Mouse (Mus musculus): ENCODE results near the gene Gjb5.

Gjb5 gene

DNA sequence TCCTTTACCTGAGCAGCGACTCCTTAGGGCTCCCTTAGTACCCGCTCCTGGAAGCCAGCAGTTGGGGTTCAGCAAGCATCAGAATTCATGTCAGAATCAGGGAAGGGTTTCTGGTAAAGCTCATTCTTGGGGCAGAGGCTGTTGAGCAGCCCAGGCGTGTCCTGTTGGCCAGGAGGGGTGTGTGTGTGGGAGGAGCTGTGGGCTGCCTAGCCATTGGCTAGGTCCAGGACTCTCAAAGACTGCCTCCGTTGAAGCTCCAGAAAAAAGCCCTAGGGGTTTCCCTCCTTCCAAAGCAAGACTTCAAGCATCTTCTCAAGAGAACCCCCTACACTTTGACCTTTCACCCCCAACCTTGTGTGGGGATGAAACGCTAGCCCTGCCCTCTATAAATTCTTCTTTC lies at the start of gene Gjb5:
Gene Gjb5, minus strand, starts transcription at position 164 of the 400 bp plus-strand sequence.
- DNase-seq (ENCODE audit: low read depth, low spot score) = no peak

DNA sequence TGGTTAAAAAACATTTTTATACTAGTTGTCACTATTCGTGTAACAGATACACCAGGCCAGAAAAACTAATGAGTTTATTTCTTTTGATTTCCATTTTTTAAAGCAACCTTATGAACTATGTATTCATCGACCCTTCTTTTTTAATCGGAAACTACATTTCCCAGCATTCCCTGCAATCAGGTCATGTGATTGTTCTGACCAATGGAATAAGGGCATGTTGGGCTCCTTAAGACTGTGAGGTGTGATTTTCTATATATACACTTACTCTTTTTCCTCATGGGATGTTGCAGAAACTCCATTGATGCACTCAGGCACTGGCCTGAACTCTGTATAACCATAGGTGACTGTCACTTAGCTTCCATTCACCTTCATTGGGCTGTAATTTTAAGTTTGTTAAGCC lies 44.6 kb upstream of the Gjb5 start:
- no peak for DNase-seq (ENCODE audit: low read depth, low spot score)

DNA sequence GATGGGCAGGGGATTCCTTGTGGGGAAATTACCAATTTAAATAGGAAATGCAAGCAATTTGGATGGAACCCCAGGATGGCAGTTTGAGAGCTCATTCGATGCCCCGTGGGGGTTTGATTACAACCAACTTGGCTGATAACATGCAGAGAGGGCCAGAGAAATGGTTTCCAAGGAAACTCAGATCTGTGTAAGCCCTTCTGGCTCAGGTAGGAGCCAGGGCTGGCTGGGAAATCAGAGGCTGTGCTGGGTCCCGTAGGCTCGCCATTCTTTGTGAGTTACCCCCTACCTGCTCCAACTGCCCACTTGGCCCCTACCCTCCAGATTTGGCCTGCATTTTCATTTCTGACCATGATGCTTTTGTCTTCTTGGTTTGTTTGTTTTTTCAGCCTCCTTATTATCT lies 44.2 kb upstream of the Gjb5 start:
- DNase-seq (ENCODE audit: low read depth, low spot score) = no peak

DNA sequence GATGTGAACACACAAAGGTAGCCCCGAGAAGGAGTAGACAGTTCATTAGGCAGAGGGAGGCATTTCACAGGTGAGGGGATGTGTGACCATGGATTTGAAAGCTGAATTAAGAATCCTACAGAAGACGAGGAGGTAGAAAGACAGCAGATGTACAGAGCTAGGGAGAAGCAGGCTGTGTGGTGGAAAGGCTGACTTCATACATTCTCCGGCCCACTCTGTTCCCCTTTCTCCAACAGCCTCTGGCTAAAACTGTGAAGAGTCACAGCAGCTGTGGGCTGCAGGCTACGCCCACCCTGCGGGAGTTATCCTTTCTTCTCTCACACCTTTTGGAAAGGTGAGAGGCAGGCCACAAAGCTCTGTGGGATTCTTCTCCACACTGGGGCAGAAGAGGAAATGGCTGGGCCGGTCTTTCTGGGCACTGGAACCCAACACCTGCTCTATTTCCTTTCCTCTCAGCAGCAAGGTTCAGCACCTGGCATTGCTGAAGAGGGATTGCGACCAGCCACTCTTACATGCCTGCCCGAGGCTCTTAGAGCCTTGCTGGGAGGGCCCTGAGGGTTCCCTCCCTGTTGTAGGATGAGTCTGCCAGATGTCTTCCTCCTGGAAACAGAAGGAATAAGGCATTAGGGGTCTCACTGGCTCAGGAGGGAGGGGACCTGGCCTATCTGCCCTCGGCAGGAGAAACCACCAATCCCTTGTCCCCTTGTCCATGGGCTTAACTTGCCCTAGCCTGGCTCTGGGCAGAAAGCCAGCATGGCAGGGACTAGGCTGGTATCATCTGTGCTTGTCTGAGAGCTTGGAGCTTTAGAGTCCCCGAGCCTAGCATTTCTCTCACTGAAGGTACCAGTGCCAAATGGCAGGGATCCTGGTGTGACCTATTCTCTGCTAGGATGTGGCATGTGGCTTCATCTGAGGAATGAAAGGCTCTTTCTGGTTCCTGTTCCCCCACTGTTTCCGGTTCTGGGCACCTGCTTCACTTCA lies 42.5 kb upstream of the Gjb5 start:
- no peak for DNase-seq (ENCODE audit: low read depth, low spot score)

DNA sequence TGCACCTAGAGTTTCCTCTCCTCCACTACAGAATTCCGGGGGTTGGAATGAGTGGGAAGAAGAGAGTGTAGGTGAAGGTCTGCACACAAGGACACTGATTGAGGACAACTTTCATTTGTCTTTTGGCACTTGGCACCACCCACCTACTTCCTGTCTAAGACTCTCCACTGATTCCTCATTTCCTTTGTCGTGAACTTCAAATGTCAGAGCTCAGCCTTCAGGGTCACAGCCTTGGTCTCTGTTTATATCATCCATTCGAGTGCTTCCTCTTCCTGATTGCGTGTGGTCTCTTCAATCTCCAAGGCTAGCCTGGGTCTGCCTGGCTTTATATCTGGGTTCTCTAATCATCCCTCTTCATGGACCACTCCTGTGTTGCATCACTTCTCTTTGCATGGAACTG lies 37.6 kb upstream of the Gjb5 start:
- no peak for DNase-seq (ENCODE audit: low read depth, low spot score)

DNA sequence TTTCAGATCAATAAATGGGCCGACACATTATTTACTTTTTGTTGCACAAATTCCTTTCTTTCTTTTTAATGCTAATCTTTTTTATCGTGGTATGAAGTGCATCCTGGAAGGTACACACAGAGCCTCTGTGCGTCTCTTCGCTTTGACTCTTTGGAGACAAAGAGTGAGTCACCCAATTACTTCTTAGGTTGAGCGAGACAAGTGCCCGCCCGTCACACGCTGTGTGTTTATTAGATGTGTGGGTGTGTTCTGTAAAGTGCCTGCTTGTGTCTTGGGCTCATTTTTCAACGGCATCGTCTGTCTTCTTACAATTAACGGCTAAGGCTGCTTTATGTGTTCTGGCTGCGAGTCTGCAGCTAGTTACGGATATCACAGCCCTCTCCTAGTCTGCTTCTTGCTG lies 31.7 kb upstream of the Gjb5 start:
- DNase-seq (ENCODE audit: low read depth, low spot score) = no peak

DNA sequence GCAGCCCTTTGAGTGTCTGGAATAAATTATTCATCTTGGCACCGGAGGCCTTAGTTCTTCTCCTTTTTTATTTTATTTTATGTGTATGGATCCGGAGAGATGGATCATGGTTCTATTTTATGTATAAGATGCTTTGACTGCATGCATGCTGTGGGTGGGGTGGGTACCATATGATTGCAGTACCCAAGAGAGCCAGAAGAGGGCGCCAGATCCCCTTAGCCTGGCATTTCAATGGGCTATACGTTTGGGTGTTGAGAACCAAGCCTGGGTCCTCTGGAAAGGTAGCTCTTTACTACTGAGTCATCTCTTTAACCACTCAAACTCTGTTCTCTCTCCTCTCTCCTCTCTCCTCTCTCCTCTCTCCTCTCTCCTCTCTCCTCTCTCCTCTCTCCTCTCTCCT lies 19.4 kb upstream of the Gjb5 start:
- no peak for DNase-seq (ENCODE audit: low read depth, low spot score)

DNA sequence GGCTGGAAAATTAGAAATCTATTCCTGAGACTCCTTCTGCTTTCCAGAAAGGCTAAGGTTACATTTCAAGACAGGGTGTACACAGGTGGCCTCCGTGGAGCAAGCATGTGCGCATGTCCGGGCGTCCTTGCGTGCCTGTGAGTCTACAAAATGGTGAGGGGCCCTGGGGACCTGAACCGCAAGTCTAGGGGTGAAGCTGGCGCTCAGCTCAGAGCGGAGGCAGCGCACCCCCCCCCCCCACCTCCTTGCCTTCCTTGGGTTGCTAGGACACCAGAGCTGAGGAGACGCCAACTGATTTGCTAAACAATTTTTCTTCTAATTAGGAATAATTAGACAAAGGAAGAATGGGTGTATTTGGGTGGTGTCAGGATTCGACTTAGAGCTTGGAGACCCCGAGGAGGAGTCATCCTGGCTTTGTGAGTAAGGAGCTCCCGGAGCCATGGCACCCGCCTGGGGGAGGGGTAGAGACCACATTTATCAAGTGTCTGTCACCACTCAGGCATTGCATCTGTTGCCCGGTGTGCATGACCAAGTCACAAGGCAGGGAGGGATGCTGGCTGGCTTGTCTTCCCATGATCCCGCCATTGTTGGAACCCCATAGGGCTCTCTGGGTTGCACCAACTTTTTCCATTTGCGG lies 17.7 kb upstream of the Gjb5 start:
- no peak for DNase-seq (ENCODE audit: low read depth, low spot score)

DNA sequence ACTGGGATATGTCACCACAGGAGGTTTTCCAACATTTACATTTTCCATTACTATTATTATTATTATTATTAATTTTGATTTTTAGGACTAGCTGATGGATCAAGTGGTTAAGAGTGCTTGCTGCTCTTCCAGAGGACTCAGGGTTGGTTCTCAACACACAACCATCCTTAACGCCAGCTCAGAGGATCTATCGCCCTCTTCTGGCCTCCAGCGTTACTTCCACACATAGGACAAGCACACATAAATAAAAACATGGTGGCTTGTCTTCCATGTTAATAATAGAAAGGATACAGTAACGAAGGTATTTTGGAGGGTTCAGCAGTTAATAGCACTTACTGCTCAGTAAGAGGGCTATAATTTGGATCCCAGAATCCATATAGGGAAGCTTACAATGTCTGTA lies 16.7 kb upstream of the Gjb5 start:
- DNase-seq (ENCODE audit: low read depth, low spot score) = no peak

DNA sequence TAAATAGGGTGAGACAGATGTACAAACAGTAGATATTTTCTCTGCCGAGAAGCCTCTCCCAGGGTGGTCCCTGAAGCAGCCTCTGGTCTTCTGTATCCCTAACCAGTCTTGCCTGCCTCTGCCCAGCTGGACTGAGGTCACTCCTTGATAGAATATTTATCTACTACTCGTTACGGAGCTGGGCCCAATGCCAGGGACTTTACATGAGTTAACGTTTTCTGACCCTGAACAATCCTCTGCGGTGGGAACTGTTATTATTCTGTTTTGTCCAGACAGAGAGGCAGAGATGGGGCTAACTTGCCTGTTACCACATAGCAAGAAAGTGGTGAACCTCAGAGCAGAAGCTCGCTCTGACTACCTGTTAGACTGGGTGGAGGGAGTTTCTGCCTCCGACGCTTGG lies 15.5 kb upstream of the Gjb5 start:
- no peak for DNase-seq (ENCODE audit: low read depth, low spot score)

DNA sequence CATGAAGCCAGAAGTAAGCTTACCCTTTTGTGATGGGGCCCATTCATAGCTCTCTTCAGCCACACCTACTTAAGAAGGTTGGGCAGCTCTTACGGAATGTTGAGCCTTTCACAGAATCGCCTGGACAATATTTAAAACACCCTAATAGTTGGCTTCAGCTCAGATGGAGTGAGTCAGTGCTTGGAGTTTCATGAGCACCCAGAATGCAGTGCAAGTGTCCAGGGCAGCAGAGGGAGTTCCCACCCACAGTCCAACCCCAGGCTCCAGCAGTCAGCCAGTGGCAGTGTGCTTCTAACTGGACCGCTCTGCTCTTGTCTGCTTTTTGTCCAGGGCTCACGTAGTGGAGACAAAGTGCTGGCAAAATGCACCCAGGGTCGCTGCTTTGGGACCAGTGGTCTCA lies 13.6 kb upstream of the Gjb5 start:
- no peak for DNase-seq (ENCODE audit: low read depth, low spot score)

DNA sequence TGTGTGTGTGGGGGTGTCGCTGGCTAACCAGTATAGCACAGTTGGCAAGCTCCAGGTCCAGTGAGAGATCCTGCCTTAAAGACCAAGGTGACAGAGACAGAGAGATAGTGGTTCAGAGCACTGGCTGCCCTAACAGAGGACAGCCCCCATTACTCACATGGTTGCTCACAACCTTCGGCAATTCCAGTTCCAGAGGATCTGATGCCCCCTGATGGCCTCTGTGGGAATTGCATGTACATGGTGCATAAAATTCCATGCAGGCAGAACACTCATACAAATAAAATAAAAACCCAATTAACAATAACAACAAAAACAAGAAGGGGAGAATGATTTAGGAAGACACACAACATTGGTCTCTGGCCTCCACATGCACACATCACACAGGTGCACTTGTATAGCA lies 12.5 kb upstream of the Gjb5 start:
- DNase-seq (ENCODE audit: low read depth, low spot score) = no peak

DNA sequence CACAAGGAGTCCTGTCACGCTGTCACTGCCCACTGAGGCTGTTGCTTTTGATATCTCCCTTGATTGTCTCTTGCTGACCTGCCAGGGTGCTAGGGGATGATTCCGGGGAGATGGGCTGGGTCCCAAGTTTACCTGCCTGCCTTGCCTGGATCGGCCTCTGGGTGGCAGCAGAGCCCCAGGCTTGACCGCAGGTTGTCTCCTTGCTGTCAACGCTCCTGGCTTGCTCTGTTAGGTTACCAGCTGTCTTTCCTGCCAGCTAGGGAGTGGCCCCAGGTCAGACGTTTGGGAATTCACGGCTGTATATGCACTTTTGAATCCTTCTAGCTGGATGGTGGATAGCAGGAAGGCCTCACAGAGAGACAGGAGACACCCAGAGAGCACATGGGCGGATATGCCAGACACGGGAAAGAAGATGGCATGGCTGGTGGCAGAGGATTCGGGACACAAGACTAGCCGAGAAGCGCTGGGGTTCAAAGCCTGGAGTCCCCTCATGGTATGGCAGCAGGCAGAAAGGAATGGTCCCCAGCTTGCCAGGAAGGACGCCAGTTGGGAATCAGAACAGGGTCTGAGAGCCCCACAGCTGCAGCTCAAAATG lies 10.5 kb upstream of the Gjb5 start:
- no peak for DNase-seq (ENCODE audit: low read depth, low spot score)

DNA sequence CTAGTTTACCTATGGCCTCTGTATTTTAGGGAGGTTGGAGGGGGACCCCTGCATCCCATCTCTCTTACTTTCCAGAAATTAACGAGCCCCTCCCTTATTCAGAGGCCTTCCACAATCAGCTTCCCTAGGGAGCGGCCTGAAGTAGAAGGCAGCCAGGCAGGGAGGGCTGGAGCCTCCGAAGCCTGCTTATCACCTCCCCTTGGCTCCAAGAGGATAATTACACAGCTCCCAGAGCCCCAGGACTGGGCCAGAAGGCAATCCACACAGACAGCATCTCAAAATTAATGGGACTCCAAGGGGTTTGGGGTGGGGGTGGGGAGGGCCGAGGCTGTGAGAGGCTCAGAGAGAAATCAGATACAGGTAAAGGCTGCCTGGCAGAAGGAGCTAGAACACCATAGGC lies 7.9 kb upstream of the Gjb5 start:
- DNase-seq (ENCODE audit: low read depth, low spot score) = no peak

DNA sequence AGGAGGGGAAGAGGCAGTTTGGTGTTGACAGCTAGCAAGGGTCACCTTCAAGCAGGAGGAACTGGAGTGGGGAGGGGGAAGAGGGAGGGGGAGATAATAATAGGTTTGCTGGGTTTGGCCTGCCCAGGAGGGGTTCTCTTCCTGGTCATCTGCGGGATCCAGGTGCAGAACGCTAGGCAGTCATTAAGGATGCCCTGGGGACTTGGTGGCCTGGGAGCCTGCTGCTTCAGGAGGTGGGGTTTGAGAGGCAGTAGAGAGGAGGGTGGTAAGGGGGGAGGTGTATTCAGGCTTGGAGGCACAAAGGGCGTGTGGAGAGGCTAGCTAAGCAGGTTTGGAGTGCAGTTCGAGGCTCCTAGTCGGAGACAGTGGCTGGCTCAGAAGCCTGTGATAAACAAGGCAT lies 7.5 kb upstream of the Gjb5 start:
- DNase-seq (ENCODE audit: low read depth, low spot score) = no peak

DNA sequence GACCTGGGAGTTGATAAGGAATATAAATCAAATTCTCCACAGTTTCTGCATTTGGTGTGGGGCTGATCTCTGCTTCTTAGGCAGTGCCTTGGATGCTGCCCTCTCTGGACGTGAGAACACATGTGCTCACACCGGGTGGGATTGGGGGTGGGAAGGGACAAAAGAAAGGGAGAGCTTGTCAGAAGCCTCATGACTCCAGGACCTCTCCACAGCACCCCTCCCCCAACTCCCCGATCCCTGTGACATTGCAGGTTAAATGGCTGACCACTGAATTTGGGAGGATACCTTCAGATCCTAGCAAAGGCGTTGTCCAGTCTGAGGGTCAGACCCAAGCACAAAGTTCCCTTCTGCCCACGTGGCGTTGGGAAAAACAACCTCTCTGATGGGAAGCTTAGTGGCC lies 6.5 kb upstream of the Gjb5 start:
- DNase-seq (ENCODE audit: low read depth, low spot score) = no peak

DNA sequence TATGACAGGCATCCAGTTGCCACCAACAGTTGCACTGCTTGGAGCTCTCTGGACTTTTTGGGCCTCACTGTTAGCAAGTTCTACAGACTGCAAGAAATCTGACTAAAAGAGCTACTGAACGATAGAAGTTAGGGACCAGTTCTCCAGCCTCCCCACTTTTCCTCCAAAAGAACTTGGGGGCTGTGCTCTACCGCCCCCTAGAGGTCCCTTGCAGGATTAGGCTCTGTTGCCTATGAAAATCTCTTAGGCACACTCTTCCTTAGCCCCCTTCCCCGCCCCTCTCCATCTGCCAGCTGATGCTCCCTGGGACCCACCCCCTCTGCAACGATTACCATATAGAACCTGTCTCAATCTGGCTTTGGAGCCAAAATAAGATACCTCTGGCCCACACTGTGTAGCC lies 5.3 kb upstream of the Gjb5 start:
- no peak for DNase-seq (ENCODE audit: low read depth, low spot score)

DNA sequence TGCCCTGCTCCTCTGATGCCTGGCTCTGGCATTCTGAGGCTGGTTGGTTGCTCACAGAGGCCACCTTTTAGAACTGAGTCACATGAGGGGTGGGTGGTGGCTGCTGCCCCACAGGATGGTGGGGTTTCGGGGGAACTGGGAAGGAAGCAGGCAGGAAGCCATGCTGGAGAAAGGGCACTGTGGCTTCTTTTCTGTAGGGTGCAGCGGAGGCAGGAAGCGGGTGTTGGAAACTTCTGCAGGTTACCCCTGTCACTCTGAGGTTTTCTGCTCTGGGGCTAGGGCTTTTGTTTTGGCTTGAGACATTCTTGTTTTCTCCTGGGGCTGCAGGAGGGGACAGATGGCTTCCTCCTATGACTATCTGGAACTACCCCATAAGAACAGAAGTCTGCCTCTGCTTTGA lies 4.5 kb upstream of the Gjb5 start:
- DNase-seq (ENCODE audit: low read depth, low spot score) = no peak

DNA sequence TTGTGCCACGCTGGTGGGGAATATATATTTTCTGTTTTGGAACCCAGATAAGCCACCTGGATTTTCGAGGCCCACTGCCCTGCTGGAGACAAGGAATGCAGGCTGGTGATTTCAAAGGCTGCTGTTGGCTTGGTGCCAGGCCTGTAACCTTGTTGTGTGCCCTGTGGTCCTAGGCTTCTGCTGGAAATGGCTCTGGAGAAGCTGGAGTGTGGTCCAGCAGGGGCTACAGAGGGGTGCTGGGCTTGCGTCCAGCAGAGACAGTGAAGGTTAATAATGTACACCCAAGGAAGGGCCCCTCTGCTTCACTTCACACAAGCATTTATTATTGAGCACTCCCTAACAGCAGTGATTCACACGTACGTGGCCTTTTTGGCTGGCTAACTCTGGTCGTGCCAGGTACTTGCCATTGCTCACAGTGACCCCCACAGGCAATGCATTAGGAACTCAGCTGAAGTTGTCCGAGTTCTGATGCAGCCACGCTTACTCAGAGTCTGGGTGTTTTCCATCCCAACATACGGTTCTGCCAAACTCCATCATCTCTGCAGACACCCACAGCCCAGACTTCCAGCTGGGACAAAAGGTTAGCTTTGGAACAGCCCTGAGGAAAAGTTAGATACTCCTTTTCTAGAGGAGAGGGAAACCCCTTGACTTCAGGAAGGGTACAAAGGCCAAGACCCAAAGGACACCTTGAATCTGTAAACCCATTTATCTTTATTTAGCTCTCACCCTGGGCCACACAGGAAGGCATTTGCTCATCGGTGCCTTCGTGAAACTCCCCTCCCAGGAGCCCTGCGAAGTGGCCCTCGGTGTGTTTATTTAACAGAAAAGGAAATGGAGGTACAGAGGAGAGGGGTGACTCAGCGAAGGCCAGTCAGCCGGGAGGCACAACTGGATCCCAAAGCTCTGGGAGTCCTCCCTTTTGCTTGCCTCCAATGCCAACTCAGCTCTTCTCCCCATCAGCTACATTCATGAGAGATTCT lies 3.2 kb downstream of the Gjb5 start:
- no peak for DNase-seq (ENCODE audit: low read depth, low spot score)

DNA sequence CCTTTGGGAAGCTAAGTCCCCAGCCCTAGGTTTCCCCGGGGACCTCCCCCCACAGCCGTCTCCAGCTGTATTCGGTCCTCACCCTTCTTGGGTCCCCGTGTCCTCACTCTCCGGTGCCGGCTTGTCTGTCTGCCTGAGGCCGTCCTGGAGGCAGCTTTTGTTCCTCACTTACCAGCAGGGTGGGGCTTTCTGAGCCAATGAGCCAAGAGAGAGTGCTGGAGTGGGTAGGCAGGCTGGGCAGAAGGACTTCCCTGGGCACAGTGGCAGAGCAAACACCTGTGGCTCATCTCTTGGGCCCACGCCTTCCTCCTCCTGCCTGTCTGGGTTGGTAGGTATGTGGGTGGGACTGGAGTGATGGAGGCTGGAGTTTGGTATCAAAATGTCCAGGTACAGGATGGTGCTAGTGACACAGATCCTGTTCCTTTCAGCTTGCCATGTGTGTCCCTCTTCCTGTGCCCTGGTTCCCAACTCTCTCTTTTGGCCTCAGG lies 4.0 kb downstream of the Gjb5 start, which contains the start of gene Gjb4:
Gene Gjb4, minus strand, starts transcription at position 131 of the 488 bp plus-strand sequence.
- DNase-seq (ENCODE audit: low read depth, low spot score) = no peak

DNA sequence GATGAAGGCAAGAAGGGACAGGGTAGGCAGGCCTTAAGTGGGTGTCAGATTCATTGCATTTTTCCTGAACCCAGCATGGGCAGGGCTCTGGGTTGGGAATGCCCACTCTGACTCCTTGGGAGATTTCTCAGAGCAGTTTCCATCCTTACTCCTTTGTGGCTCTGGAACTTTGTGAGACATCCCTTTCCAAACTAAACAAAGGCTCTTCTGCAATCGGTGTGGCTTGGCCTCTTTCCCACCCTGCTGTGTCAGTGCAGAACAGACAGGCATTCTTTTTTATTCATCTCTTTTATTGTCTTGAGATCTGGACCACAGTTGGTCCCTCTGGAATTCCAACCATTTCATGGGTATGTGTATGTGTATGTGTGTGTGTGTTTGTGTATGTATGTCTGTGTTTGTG lies 5.4 kb downstream of the Gjb5 start:
- DNase-seq (ENCODE audit: low read depth, low spot score) = no peak
